Mouse (Mus musculus): ENCODE results near the gene Rgs7.

Rgs7 gene

DNA sequence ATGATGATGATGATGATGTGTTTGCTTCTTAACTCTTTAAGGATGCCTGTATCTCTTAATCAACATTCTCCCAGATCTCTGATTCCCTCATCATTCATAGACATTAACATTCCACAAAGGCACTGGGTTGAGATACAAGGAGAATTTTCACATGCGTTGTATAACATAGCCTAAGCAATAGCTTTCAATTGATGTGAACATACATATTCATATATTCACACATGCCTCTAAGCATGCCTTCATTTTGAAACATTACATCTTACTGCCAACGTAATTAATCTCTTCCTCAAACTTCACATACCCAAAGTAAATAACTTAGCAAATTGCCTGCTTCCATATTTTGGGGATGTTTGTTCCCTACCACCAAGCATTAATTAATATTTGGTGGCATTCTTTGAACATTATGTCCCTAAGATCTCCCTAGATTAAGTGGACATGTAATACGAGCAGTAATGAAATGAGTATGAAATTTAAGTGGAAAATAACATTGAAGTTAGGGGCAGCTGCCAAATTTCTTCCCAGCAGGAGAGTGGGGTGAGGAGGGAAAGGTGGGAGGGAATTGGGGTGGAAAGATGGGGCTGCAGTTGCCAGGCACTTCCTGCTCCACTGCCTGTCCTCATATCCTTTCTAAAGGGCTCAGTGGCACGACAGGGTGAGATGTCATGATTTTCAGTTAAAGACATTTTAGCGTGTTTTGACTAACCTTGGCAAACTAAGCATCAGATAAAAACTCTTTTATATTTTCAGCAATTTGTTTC, 317.2 kb downstream of the Rgs7 start:
- DNase-seq (ENCODE audit: low read depth): no peak

DNA sequence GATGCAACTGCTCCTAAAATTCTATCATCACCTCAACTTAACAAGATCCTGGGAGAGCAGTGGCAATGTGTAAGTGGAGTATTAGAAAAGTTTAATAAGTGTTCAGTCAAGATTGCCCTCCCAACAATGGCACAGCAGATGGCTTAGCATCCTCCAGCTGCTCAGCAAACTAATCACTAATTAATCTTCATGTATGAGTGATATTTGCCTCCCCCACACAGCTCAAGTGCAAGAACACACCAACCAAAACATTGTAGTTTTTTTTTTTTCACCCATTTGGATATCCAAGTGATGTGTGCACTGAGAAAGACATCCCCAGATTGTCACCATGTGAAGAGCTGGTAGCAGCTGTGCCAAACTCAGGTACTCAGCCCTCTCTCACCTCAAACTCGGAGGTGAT, 336.8 kb downstream of the Rgs7 start:
- no peak for DNase-seq (ENCODE audit: low read depth)

DNA sequence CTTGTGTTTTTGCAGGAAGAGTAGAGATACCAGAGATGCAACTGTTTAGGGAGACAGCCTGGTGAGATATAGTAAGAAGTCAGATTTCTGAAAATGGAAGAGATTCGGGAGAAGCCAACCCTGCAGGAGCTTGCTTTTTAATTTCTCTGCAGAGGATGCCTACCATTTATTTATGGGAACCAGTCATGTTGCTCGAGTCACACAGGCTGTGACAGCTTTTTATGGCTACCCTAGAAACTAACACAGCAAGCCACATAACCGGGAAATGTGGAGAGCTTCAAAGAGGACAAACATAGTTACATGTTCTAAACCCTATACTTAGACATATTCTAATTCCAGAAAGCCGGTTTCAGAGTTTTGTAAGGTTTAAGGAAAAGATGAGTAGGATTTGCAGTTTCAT, 349.2 kb downstream of the Rgs7 start:
- no peak for DNase-seq (ENCODE audit: low read depth)

DNA sequence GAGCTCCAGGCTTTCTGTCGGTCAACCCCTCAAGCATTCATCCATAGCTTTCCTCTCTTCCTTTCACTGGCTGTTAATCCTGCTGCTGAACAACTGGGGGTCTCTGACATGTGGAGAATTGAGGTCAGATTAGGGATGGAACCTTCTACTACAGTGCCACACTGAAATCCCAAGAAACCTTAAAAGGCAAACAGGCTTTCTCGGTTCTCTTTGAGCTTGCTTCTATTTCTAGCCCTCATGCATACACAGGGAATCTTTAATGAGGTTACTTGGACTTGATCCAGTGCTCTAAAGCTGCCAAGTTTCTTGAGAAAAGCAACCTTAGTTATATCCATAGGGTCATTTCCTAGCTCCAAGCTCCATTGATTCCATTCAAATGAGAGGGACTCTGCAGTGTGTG, 363.8 kb downstream of the Rgs7 start:
- DNase-seq (ENCODE audit: low read depth): no peak

DNA sequence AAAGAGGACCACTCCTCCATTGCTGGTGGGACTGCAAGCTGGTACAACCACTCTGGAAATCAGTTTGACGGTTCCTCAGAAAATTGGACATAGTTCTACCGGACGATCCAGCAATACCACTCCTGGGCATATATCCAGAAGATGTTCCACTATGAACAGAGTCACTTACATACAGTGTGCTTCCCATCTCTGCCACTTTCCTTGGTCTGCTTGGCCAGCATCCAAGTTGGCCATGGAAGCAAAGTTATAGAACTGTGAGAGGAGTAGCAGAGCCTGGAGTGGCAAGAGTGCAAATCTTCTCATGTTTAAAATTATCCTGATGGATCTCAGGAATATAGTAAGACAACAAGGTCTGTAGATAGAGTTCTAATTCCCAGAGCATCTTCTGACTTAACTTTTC, 367.9 kb downstream of the Rgs7 start:
- no peak for DNase-seq (ENCODE audit: low read depth)

DNA sequence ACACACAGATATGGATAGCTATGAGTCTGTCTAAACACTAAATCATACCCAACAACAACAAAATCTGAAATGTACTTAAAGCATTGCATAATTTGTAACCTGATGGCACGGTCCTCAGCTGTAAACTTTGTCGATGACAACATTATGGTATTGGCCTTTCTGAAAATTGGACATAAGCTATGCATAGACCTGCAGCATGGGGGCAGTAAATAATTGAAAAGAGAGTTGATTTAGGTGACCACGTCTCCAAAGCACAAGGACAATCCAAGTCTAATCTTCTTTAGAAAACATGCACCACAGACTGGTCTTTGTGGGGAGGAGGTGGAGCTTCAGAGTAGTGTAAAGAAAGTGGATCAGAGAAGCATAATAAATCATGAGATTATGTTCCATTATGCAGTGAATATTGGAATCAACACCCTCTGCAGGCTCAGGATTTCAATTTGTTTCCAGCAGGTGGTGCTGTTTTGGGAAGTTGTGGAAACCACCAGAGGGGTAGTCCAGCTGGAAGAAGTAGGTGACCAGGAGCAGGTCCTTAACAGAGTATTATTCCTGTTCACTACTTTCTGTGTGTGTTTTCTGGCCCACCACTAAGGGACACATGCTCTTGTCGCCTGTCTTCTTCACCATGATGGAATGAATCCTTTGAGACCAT, 373.3 kb downstream of the Rgs7 start:
- DNase-seq (ENCODE audit: low read depth): no peak

DNA sequence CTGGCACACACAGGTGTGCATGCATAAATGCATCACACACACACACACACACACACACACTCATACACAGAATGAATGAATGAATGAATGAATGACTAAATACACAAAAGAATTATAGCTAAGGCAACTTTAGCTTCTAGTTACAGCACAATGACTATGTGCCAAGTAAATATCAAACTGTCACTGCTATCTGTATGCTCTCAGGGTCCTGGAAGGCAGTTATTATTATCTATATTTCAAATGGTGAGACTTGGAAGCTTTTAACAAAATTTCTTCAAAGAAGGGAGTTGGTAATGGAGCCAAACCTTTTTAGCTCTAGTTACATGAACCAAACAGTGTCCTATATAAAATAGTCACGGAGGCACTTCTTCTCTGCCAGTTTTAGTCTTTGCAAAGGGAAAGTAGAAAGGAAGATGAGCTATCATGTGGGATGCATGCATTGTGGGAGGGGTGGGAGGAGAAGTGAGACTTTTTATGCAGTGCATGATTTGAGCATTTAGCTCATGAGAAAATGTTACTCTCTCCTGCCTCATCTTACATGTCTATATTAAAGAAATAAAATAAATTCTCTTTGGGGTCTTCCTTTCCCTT, 383.9 kb downstream of the Rgs7 start:
- no peak for DNase-seq (ENCODE audit: low read depth)

DNA sequence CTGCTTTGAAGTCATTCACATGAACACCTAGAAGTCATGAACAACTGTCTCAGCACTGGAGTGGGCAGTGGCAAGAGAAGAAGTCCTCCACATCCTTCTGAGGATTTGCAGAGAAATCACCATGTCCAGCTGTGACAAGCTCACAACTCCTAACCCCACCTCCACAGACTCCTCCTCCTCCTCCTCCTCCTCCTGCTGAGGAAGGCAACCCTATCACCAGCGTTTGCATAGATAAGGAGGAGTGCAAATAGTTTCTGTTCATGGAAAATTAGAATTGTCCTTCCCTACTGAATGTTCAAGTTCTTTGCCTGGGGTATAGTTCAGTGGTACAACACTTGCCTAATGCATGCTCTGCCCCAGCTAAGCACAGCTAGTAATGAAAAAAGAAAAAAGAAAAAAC, 386.0 kb downstream of the Rgs7 start:
- no peak for DNase-seq (ENCODE audit: low read depth)

DNA sequence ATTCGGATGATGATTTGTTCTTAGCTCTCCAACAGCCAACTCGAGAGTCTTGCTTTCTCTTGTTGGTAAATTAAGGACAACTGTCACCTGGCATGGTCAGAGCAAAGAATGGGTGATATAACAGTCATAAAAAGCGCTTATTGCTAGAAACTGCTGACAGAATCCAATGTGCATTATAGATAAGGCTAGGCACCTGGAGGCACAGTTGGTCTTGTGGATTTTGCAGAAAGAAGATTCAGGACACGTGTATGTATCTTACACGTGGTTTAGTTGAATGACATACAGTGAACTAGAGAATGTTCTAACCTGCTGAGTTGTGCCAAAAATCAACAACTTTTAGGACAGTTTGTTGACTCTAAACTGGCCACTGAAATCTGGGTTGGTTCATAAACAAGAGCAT, 386.9 kb downstream of the Rgs7 start:
- DNase-seq (ENCODE audit: low read depth): no peak

DNA sequence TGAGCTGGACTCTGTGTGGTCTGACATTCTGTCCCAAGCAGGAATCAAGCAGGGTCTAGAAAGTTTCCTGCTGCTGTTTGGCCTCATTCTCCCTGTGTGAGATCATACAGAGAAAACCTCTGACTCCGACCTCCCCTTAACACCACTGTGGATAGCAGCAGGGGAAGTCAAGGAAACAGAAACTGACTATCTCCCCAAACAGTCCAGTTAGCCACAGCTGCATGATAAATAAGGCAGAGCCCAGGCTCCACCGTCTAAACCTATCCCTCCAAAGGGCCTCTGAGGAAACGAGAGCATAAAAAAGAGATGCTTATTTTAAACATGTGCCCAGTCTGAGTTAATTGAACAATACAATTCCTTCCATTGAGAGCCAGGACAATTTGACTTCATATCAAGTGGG, 395.3 kb downstream of the Rgs7 start:
- DNase-seq (ENCODE audit: low read depth): no peak

DNA sequence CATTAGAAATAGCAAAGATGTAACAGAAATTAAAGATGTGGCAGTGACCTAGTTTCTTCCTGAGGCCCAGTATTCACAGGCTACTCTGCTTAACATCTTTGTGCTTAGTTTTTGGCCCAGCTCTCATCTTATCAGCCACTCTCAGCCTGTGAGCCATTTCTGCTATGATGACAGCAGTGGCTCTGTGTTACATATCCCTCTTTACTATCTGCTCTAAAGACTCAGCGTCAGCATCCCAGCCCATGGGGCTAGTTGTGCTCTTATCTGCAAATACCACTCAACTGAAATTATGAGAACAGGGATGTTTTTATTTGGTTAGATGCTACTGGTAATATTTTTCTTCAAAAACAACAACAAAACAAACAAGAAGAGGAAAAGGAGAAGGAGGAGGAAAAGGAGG, 410.2 kb downstream of the Rgs7 start:
- DNase-seq (ENCODE audit: low read depth): no peak

DNA sequence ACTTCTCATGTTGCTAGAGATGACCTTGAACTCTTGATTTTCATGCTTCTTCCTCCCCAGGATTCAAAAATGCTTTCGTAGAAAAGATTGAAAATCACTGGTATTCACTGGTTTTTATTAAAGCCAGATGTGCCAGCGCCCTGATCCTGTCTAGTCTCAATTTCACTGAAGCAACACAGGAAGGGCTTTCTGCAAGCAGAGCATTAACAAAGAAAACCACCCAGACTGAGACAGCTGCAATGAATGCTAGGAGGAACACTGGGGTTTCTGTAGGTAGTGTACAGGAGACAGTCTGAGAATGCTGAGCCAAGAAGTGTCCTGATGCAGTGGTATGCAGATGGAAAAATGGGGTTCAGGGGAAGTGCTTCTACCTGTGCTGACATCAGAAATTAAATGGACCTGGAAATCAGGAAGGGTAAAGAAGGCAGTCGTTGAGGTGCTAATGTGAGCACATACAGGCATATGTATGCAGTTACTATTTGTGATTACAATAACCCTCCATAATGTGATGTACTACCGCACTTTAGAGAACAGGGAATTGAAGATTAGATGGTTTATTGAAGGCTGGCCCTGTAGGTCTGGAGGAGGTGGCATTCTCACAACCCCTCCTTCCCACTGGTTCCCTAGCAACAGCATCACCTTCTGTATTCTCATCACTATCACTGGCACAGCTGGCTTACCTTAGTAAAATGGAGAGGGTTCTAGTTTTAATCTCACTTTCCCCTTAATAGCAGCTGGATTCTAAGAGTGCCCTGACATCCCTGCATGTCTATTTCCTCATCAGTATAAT, 412.3 kb downstream of the Rgs7 start:
- DNase-seq (ENCODE audit: low read depth): no peak

DNA sequence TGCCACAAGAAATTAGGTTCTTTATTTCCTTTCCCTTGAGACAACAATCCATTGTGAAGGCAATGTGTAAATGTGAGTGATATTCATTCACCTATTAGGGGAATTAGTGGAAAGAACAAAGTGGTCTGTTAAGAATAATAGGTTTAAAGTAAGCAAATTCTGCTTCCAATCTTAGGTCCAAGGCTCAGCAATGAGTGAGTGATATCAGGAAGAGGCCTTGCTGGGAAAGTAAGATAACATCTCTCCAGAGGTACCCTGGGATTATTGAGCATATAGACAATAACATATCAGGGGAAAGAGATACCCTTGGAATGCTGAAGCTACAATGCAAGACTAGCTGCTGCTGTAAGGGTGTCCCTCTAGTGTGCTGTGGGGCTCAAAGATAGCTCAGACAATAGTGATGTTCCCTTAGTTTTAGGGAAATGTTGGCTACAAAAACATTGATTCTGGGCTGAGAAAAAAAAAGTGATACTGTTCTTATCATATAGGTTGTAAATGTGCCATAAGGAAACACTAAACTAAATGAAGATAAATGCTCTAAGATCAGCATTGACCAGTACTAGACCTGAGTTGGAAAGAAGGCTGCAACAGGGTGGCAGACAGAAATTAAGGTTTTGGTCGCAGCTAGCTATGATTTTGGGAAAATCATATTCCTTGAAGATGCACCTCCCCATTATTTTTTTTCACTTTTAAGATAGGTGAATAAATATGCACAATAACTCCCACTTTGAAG, 418.6 kb downstream of the Rgs7 start:
- DNase-seq (ENCODE audit: low read depth): no peak

DNA sequence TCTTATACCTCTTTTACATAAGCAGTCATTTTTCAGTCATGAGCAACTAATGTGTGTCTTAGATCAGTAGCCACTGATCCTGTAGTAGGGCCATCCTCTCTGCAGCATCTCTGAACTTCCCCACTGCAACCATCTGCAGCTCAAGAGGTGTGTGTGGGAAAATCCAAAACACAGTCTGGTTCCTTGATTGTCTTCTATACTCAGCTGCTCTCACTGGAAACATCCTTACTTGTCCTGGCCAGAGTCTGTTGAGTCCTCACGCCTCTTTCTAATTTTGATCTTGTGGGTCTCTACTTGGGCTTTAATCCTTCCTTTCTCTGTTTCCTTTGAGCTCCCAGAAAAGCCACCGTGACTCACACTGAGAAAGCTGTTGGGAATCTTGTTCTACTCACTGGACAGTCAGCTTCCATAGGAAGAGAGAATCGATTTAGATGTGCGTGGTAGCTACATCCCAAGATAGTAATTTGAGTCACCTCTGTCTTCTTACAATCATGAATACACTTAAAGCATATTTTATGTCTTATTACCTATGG, 422.5 kb downstream of the Rgs7 start:
- no peak for DNase-seq (ENCODE audit: low read depth)

DNA sequence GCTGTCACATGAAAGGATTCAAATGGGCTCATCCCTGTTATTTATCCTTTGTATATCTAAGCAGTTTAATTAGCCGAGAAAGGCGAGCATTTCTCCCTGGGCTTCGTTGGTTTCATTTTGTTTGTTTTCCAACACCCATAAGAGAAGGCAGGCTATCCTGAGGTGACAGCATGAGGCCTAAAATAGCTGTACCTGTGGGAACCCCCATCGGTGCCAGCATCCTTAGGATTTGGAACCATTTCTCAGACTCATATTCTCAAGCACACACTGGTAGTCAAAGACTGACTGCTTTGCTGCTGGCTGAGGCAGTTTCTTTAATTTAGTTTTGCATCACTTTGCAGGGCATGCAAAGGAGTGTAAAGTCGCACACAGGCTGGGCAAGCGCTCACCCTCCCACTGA, 443.2 kb downstream of the Rgs7 start:
- DNase-seq (ENCODE audit: low read depth): no peak

DNA sequence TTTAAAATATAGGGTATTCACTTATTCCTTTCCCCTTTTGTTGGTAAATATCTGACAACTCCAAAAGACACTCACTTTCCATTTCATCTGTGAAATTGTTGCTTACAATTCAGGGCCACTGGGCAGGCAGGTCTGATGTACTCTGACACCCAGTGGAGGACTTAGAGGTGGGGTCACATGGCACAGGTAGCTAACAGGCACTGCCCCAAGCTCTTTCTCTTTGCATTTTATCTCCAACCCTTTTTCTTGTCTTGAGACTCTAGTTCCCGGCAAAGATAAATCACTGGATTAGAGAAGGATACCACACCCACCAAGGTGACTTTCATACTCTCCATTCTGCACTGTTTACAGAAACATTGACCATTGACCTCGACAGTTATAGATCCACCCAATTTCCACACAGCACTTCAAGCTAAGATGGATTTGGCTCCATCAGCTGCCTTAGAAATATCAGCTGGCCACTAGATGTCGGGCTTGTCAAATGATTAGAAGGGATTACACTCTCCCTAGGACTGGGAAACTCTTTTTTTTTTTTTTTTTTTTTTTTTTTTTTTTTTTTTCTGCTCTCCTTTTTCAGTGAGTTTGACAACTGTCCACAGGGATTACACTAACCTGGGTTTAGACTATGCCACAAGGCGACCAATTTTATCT, 451.0 kb downstream of the Rgs7 start:
- DNase-seq (ENCODE audit: low read depth): no peak

DNA sequence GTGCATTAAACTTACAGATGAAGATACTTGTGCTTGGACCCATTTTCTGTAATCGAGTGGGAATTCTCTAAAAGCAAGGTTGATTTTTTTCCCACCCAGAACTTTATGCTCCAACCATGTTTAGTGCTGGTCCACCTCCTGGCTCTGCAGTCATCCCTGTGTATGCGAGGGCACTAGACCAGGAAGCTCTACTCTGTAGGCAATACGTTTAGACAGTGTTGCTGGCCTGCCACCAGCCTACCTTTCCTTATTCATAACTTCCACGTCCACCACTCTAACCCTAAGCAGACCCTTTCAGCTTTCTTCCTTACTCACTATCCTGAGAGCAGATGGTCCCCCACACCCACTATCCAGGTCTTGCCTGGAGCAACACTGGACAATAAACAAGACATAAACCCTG, 452.3 kb downstream of the Rgs7 start:
- no peak for DNase-seq (ENCODE audit: low read depth)

DNA sequence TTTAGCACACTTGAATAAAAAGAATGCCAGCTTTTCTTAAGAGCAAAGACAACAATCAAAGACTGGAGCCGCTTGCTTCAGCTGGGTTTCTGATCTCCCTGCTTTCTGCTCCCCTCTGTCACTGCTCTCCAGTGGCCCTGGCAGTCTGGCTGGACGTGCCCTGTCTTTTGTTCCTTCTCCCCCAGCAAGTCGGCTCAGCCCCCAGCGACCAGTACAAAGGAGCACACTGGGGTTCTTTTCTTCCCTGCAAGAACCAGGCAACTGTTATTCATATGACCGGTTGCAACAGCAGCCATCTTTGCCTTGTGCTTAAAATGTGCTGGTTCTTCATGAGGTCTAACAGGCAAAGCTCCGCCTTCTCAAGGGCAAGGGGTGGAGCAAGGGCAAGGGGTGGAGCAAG, 452.7 kb downstream of the Rgs7 start:
- no peak for DNase-seq (ENCODE audit: low read depth)

DNA sequence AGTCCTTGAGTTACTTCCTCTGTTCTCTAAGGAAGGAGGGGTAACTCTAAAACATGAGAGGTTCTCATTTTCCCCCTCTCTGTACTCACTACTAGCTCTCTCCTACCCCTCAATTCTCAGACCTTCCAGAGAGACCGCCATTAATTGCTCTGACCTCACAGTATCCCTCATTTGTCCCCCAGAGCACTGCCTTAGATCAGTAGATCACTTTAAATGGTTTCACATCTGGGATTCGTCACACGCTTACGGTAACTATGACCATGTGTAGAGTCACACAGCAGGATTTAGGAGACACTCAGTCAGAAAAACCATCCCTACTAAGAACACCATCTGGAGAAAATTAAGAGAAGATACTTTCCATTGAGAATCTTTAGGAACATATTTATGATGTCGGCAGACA, 456.8 kb downstream of the Rgs7 start:
- no peak for DNase-seq (ENCODE audit: low read depth)

DNA sequence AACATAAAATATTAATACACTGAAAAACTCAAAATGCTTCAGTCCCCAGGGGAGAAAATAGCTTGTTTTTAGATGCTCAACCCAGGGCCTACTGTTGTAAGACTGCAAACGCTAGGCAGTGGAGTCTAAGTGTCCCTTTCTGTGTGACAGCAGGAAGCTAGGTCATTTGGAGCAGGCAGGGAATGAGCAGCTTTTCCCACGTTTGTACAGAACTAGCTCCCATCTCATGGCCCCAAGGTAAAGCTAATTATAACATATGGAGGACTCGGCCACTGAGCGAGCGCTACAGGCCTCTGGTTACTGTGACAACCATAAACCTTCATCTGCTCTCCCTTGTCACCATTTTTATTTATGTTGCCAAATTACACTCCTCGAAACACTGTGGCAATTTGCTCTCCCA, 460.3 kb downstream of the Rgs7 start:
- no peak for DNase-seq (ENCODE audit: low read depth)

DNA sequence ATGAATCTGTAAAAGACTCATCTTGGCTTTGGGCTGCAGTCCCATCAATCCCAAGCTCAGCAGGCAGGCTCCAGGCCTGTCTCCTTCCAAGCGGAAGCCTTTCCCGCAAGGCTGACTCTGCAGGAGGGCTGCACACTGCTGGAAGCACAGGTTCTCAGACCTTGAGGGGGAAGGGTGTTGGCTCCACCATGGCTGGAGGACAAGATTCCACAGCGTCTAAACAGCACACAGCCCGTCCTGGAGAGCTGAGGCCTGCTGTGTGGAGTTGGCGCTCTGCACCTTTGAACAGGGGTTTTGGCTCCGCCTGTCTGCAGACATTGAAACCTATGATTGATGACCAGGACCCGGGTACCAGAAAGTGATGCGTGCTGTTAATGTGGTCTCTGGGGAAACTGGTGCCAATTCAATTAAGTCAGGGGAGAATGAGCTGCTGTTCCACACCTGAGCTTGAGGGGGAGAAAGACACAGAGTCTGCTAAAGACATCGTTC, 463.5 kb downstream of the Rgs7 start:
- no peak for DNase-seq (ENCODE audit: low read depth)
